Mouse (Mus musculus) midbrain, embryonic 16.5 days (tissue): Measurements from ENCODE around the gene Sppl2b. TPM values are rescaled to one million over a fixed set of nuclear protein-coding genes. Genes with fewer than 3 reads are reported as not detected.

ENCODE experiments used
- ATAC-seq: fragments of 200-750 bp; cut with Nextera tagmentation; 2 replicates; pipeline ENCODE4 v1.8.0; 2017; ENCODE audit warnings: moderate TSS enrichment
- H3K27ac ChIP-seq: fragments of 300-500 bp; sonication (generic); 2 replicates; pipeline ENCODE4 v1.5.1; 2014; ENCODE audit warnings: mild to moderate bottlenecking, low read length, mixed read lengths
- H3K27me3 ChIP-seq: fragments of 300-500 bp; sonication (generic); 2 replicates; pipeline ENCODE4 v1.6.1; 2014; ENCODE audit warnings: low read depth, low read length, mixed read lengths; ENCODE audit not compliant: control insufficient read depth, insufficient read depth
- H3K36me3 ChIP-seq: fragments of 300-500 bp; sonication (generic); 2 replicates; pipeline ENCODE4 v1.6.1; 2014; ENCODE audit warnings: mild to moderate bottlenecking, low read length, moderate library complexity, mixed read lengths; ENCODE audit not compliant: control insufficient read depth, insufficient read depth
- H3K4me1 ChIP-seq: fragments of 300-500 bp; sonication (generic); 2 replicates; pipeline ENCODE4 v1.6.1; 2014; ENCODE audit warnings: mild to moderate bottlenecking, low read length, mixed read lengths; ENCODE audit not compliant: control insufficient read depth, insufficient read depth
- H3K4me2 ChIP-seq: fragments of 300-500 bp; sonication (generic); 2 replicates; pipeline ENCODE4 v1.6.1; 2014; ENCODE audit warnings: mild to moderate bottlenecking, low read length, mixed read lengths
- H3K4me3 ChIP-seq: fragments of 300-500 bp; sonication (generic); 2 replicates; pipeline ENCODE4 v1.5.1; 2014; ENCODE audit warnings: low read depth, mild to moderate bottlenecking, low read length, moderate library complexity, mixed read lengths
- H3K9ac ChIP-seq: fragments of 300-500 bp; sonication (generic); 2 replicates; pipeline ENCODE4 v1.6.1; 2014; ENCODE audit warnings: low read depth, low read length, mixed read lengths
- H3K9me3 ChIP-seq: fragments of 300-500 bp; sonication (generic); replicated peaks from 2 replicates; pipeline ENCODE4 v1.6.1; 2014; ENCODE audit warnings: mild to moderate bottlenecking, low read length, mixed read lengths; ENCODE audit not compliant: control insufficient read depth, poor library complexity, severe bottlenecking
- WGBS: fragments of 180-500 bp; shearing (Covaris S2); extraction: QIAGEN DNeasy Blood & Tissue Kit; methylation state at CpG from one replicate; pipeline ENCODE4 v1.1.7; 2014; 5-methylcytosine and 5-hydroxymethylcytosine counted together
- polyA plus RNA-seq: library from polyadenylated mRNA; unstranded; fragments of >200 nt; fragmentation: Nextera tagmentation; extraction: Ambion mirVana; gene quantifications from 2 replicates; pipeline ENCODE4 v1.2.1, GENCODE M21; 2015

The Sppl2b gene
- polyA plus RNA-seq, 1 experiment from 2014 or later: 84.1 TPM

GRCm38 (mm10) chr10:80841685-80842084, 13.4 kb upstream of the Sppl2b start:
- no peak for ATAC-seq
- H3K27me3 ChIP-seq: peaks cover 27% of the 10 kb centered on the region

GRCm38 (mm10) chr10:80842334-80842733, 12.7 kb upstream of the Sppl2b start:
- no peaks in the 10 kb centered on the region for H3K36me3 ChIP-seq
- H3K4me2 ChIP-seq: no peak overlapping the region
- H3K27me3 ChIP-seq: peaks cover 25% of the 10 kb centered on the region
- peaks cover 6% of the 10 kb centered on the region; the same call in 1 of the 2 replicates for H3K4me1 ChIP-seq
- no peak overlapping the region for H3K27ac ChIP-seq
- no peak overlapping the region for H3K4me3 ChIP-seq
- H3K9me3 ChIP-seq: no peaks in the 10 kb centered on the region
- 82% methylated on average over 15 of the region's 15 CpGs for WGBS
- no peak overlapping the region for H3K9ac ChIP-seq
- no peak for ATAC-seq

More at GRCm38 (mm10) chr10:80841685-80842084, 13.4 kb upstream of the Sppl2b start:
- H3K27ac ChIP-seq: no peak overlapping the region
- no peak overlapping the region for H3K4me3 ChIP-seq
- no peak overlapping the region for H3K9ac ChIP-seq
- WGBS: 83% methylated on average over 2 of the region's 2 CpGs
- no peaks in the 10 kb centered on the region for H3K36me3 ChIP-seq
- peaks cover 6% of the 10 kb centered on the region; the same call in 1 of the 2 replicates for H3K4me1 ChIP-seq
- no peak overlapping the region for H3K4me2 ChIP-seq
- H3K9me3 ChIP-seq: no peaks in the 10 kb centered on the region

- H3K4me3 ChIP-seq: peak overlapping the region; percentile 69
- H3K9me3 ChIP-seq: no peaks in the 10 kb centered on the region
- H3K4me1 ChIP-seq: peaks cover 6% of the 10 kb centered on the region; the same call in 1 of the 2 replicates
- ATAC-seq: peak; percentile 33
- no peak overlapping the region for H3K27ac ChIP-seq
- peak overlapping the region; percentile 82 for H3K9ac ChIP-seq
- peak overlapping the region; percentile 87 for H3K4me2 ChIP-seq
- WGBS: 8% methylated on average over 32 of the region's 32 CpGs
- no peaks in the 10 kb centered on the region for H3K36me3 ChIP-seq
- H3K27me3 ChIP-seq: peaks cover 25% of the 10 kb centered on the region
Observed at GRCm38 (mm10) chr10:80843087-80843930, 11.8 kb upstream of the Sppl2b start.

- Histone ChIP-seq H3K9ac (peak within 1 kb of the TSS; percentile 82), H3K27ac (no peak within 1 kb of the TSS), H3K4me1 (peaks cover 6% of the 10 kb centered on the region; the same call in 1 of the 2 replicates), H3K9me3 (no peaks in the 10 kb centered on the region), H3K36me3 (no peaks in the 10 kb centered on the region), H3K4me3 (peak within 1 kb of the TSS; percentile 69), H3K27me3 (peaks cover 25% of the 10 kb centered on the region), H3K4me2 (peak within 1 kb of the TSS; percentile 87)
- ATAC-seq: peak; percentile 58
- WGBS: 5% methylated on average over 42 of the region's 51 CpGs
Observed at GRCm38 (mm10) chr10:80843931-80844547, 11.0 kb upstream of the Sppl2b start, which contains the start of gene Lingo3. Gene Lingo3, minus strand, starts transcription at chr10:80844039.

GRCm38 (mm10) chr10:80845055-80845693, 9.9 kb upstream of the Sppl2b start:
- H3K36me3 ChIP-seq: no peaks in the 10 kb centered on the region
- no peak for ATAC-seq
- H3K4me2 ChIP-seq: no peak overlapping the region
- H3K4me1 ChIP-seq: peaks cover 6% of the 10 kb centered on the region; the same call in 1 of the 2 replicates
- no peak overlapping the region; the same call in 1 of the 2 replicates for H3K9ac ChIP-seq
- no peaks in the 10 kb centered on the region for H3K9me3 ChIP-seq
- WGBS: 55% methylated on average over 8 of the region's 8 CpGs
- H3K4me3 ChIP-seq: no peak overlapping the region
- H3K27me3 ChIP-seq: peaks cover 25% of the 10 kb centered on the region
- H3K27ac ChIP-seq: no peak overlapping the region

GRCm38 (mm10) chr10:80845732-80846131, 9.3 kb upstream of the Sppl2b start:
- Histone ChIP-seq H3K27me3 (peaks cover 25% of the 10 kb centered on the region), H3K27ac (no peak overlapping the region), H3K36me3 (no peaks in the 10 kb centered on the region), H3K9me3 (no peaks in the 10 kb centered on the region), H3K4me1 (peaks cover 6% of the 10 kb centered on the region; the same call in 1 of the 2 replicates), H3K4me3 (no peak overlapping the region), H3K4me2 (no peak overlapping the region), H3K9ac (no peak overlapping the region)
- 78% methylated on average over 12 of the region's 12 CpGs for WGBS
- no peak for ATAC-seq

GRCm38 (mm10) chr10:80848571-80848970, 6.5 kb upstream of the Sppl2b start:
- Histone ChIP-seq H3K27me3 (peaks cover 14% of the 10 kb centered on the region), H3K4me2 (no peak overlapping the region)
- WGBS: 11% methylated on average over 10 of the region's 10 CpGs

GRCm38 (mm10) chr10:80855749-80856073, 636 bp downstream of the Sppl2b start:
- Histone ChIP-seq H3K4me1 (peaks cover 32% of the 10 kb centered on the region), H3K36me3 (peaks cover 12% of the 10 kb centered on the region), H3K4me2 (peak overlapping the region; percentile 91), H3K9ac (peak overlapping the region; percentile 96), H3K4me3 (peak overlapping the region; percentile 75), H3K27ac (no peak overlapping the region), H3K9me3 (no peaks in the 10 kb centered on the region), H3K27me3 (no peaks in the 10 kb centered on the region)
- 29% methylated on average over 11 of the region's 11 CpGs for WGBS
- 0 out of 2 replicates have a peak, but pooled peaks have one; percentile 15 for ATAC-seq

More at GRCm38 (mm10) chr10:80848571-80848970, 6.5 kb upstream of the Sppl2b start:
- Histone ChIP-seq H3K9me3 (no peaks in the 10 kb centered on the region), H3K4me3 (no peak overlapping the region), H3K27ac (no peak overlapping the region), H3K36me3 (peaks cover 12% of the 10 kb centered on the region), H3K9ac (no peak overlapping the region), H3K4me1 (peaks cover 8% of the 10 kb centered on the region)
- ATAC-seq: no peak
